Mouse (Mus musculus): ENCODE results near the gene Ttc26.
"Not testable (repeated sequence)": the region's sequence is repeated elsewhere in the genome, so short reads cannot be mapped to it uniquely, and the experiment has no call there.

The Ttc26 gene

GRCm38 (mm10) chr6:38456425-38456824 is 75.2 kb downstream of the Ttc26 start:
- DNase-seq (ENCODE audit: low read depth, low spot score): not testable (repeated sequence)

GRCm38 (mm10) chr6:38458075-38458474 is 76.8 kb downstream of the Ttc26 start:
- DNase-seq (ENCODE audit: low read depth, low spot score): no peak

- DNase-seq (ENCODE audit: low read depth, low spot score): no peak
These were observed 88.3 kb downstream of the Ttc26 start for GRCm38 (mm10) chr6:38469591-38469990.

Measured in WW6 (cell line).